Mouse (Mus musculus): ENCODE results near the gene Rabggtb. TPM values are rescaled to one million over a fixed set of nuclear protein-coding genes. Genes with fewer than 3 reads are reported as not detected.

Gene Rabggtb
- polyA plus RNA-seq, 1 experiment = 50.9 TPM

DNA sequence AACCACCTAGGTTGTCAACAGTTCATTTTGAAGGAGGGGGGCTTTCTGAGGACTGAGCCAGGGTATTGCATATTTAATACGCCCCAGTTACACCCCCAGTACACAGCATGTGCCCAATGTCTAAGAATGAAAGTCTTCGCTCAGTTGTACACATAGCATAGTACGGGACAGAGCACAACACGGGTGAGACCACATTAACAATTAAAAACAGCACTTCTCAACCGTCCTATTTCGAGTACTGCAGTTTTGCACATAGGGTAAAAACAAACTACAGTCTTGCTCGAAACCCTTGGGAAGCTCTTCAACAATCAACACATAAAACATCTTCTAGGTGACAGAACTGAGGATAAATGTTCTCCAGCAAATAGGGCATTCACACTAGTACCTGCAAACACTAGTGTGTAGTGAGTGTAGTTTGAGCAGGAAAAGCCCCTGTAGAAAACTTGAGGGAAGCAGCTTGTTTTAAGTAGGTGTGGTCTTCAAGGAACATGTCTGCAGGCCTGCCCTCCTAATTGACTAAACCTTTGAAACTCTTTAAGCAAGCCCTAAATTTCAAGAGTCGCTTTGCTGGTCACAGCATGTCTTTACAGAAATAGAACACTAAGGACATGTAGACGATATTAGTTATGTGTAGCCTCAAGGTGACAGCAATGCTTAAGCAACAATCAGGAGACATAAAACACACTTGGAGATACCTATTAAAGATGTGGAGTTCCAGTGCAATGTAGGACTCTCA, 6.5 kb downstream of the Rabggtb start, which contains the start of gene Msh4:
Gene Msh4, minus strand, starts transcription at position 3 of the 736 bp plus-strand sequence.
- peaks cover 19% of the 10 kb centered on the region for H3K4me1 ChIP-seq (ENCODE audit: control insufficient read depth, insufficient read depth, low read length)
- WGBS = 72% methylated on average over 9 of the region's 9 CpGs
- H3K27ac ChIP-seq (ENCODE audit: insufficient read depth, low read depth, low read length) = no peak within 1 kb of the TSS
- peaks cover 22% of the 10 kb centered on the region for H3K36me3 ChIP-seq (ENCODE audit: control insufficient read depth, insufficient read depth, low read length)
- TF ChIP-seq CTCF (conservative IDR thresholded peaks at IDR 0.05; ENCODE audit: insufficient read depth, insufficient read length, low read depth, low read length) = no peak
- TF ChIP-seq POLR2A (IDR thresholded peaks at IDR 0.05; ENCODE audit: low read depth, low read length) = no peak
- DNase-seq = no peak
- H3K27me3 ChIP-seq (replicated peaks; ENCODE audit: control insufficient read depth, insufficient read depth, low read length) = no peaks in the 10 kb centered on the region
- no peak within 1 kb of the TSS for H3K4me3 ChIP-seq (ENCODE audit: insufficient read depth, low read depth, low read length)

DNA sequence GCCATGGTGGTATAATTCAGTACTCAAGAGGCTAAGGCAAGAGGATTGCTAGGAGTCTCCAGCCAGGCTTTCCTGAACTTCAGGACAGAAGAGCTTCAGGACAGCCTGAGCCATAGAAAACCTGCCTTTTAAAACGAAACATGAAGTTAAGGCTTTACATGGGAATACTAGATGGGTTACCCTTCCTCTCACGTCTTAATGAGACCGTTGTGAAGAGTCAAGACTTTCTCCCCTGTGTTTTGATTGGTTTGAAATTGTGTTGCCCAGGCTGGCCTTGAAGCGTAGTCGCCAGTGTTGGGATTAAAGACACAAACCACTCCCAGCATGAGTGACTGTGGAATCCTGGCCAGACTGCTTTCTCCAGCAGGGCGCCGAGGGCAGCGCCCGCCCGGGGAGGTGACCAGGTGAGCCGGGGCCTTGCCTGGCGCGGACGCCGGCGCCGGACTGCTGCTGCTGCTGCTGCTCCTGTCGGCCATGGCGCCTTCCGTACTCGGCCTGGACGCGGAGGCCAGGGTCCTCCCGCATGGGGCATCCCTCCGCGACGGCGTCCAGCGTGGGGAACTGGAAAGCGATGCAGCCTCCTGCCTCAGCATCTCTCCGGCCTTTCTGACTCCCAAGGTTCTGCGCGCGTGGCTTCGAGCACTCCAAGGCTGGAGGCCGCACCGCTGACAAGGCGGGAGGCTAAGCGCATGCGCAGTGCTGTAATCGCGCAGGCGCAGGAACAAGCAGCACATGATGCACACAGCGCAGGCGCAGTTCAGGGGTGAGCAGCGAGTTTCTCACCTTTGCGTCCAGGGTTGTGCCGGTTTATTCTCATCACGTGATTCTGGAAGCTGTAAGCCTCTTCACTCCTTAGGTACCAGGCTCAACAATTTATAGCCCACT, 7.3 kb downstream of the Rabggtb start:
- WGBS = 85% methylated on average over 49 of the region's 49 CpGs
- H3K27ac ChIP-seq (ENCODE audit: insufficient read depth, low read depth, low read length) = no peak overlapping the region
- H3K36me3 ChIP-seq (ENCODE audit: control insufficient read depth, insufficient read depth, low read length) = peaks cover 21% of the 10 kb centered on the region
- peaks cover 12% of the 10 kb centered on the region for H3K4me1 ChIP-seq (ENCODE audit: control insufficient read depth, insufficient read depth, low read length)
- no peak overlapping the region for H3K4me3 ChIP-seq (ENCODE audit: insufficient read depth, low read depth, low read length)
- TF ChIP-seq POLR2A (IDR thresholded peaks at IDR 0.05; ENCODE audit: low read depth, low read length) = no peak
- TF ChIP-seq CTCF (conservative IDR thresholded peaks at IDR 0.05; ENCODE audit: insufficient read depth, insufficient read length, low read depth, low read length) = no peak
- no peak for DNase-seq
- H3K27me3 ChIP-seq (replicated peaks; ENCODE audit: control insufficient read depth, insufficient read depth, low read length) = no peaks in the 10 kb centered on the region

DNA sequence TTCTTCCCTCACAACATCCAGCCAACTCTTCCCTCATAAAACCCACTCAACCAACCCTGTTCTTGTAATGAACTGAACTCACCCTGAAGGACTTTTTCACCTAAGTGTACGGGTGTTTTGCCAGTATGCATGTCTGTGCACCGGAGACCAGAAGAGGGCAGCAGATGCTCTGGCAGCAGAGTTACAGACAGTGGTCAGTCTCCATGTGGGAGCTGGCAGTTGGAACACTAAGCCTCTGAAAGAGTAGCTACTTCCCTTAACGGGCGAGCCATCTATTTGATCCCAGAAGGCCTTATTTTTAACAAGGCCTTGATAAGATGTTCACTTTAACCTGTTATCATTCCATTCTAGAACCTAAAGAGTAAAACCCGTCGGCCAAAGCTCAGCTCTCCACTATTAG, 8.2 kb downstream of the Rabggtb start:
- H3K4me1 ChIP-seq (ENCODE audit: control insufficient read depth, insufficient read depth, low read length) = peaks cover 6% of the 10 kb centered on the region; the same call in 1 of the 2 replicates
- H3K4me3 ChIP-seq (ENCODE audit: insufficient read depth, low read depth, low read length) = no peak overlapping the region
- H3K27me3 ChIP-seq (replicated peaks; ENCODE audit: control insufficient read depth, insufficient read depth, low read length) = no peaks in the 10 kb centered on the region
- peaks cover 17% of the 10 kb centered on the region for H3K36me3 ChIP-seq (ENCODE audit: control insufficient read depth, insufficient read depth, low read length)
- TF ChIP-seq POLR2A (IDR thresholded peaks at IDR 0.05; ENCODE audit: low read depth, low read length) (no peak), CTCF (conservative IDR thresholded peaks at IDR 0.05; ENCODE audit: insufficient read depth, insufficient read length, low read depth, low read length) (peak; percentile 89)
- H3K27ac ChIP-seq (ENCODE audit: insufficient read depth, low read depth, low read length) = no peak overlapping the region
- 47% methylated on average over 6 of the region's 6 CpGs for WGBS
- peak; percentile 75 for DNase-seq

DNA sequence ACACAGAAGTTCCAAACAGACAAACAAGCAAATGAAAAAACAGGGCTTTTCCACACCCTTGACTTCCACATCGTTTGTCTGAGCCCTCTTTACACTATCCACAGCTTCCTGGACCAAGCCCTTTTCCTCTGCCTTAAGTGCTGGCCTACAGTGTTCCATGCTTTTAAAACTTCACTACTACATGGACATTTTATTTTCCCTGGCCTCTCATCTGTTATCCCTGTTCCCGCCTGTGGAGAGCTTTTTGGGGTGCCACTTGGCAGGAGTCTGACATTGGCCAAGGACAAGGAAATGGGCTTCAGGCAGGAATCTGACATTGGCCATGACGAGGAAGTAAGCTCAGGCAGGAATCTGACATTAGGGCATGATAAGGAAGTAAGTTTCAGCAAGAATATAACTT, 10.2 kb downstream of the Rabggtb start:
- DNase-seq = no peak
- Histone ChIP-seq H3K4me3 (ENCODE audit: insufficient read depth, low read depth, low read length) (no peak overlapping the region), H3K4me1 (ENCODE audit: control insufficient read depth, insufficient read depth, low read length) (no peaks in the 10 kb centered on the region), H3K27ac (ENCODE audit: insufficient read depth, low read depth, low read length) (no peak overlapping the region), H3K27me3 (replicated peaks; ENCODE audit: control insufficient read depth, insufficient read depth, low read length) (no peaks in the 10 kb centered on the region), H3K36me3 (ENCODE audit: control insufficient read depth, insufficient read depth, low read length) (peaks cover 7% of the 10 kb centered on the region)
- no peak for TF ChIP-seq POLR2A (IDR thresholded peaks at IDR 0.05; ENCODE audit: low read depth, low read length)
- no peak for TF ChIP-seq CTCF (conservative IDR thresholded peaks at IDR 0.05; ENCODE audit: insufficient read depth, insufficient read length, low read depth, low read length)
- WGBS = 46% methylated on average over 3 of the region's 3 CpGs

DNA sequence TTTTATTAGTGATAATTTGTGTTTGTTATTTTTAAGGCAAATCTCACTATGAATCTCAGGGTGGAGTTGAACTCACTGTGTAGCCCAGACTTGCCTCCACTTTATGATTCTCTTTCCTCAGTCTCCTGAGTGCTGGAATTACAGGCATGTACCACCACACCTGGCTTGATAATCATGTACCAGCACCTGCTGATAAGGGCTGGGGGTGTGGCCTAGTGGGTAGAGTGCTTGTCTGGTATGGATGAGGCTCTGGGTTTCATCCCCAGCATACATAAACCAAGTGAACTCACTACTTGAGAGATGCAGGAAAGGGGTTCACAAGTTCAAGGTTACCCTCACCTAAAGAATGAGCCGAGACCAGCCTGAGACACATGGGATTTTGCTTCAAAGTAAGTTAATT, 10.9 kb downstream of the Rabggtb start:
- TF ChIP-seq POLR2A (IDR thresholded peaks at IDR 0.05; ENCODE audit: low read depth, low read length) = no peak
- no peak for TF ChIP-seq CTCF (conservative IDR thresholded peaks at IDR 0.05; ENCODE audit: insufficient read depth, insufficient read length, low read depth, low read length)

DNA sequence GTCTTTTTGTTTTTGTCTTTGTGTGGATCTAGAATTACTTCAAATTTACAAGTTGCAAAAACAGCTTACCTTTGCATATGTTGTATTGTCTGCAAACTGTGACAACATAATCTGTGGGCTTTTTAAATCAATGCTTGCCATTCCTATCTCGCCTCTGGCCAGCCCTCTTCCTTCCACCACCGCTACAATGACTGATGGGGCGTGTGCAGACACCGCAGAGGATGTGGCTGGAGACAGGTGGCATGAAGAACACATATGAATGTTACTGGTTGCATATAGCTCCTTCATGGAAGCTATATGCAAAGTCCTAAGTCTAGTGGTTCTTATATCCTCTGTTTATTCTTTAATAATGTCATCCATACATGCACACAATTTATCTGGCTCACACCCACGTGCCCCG, 15.6 kb downstream of the Rabggtb start:
- 64% methylated on average over 6 of the region's 6 CpGs for WGBS
- Histone ChIP-seq H3K36me3 (ENCODE audit: control insufficient read depth, insufficient read depth, low read length) (no peaks in the 10 kb centered on the region), H3K27ac (ENCODE audit: insufficient read depth, low read depth, low read length) (no peak overlapping the region), H3K4me1 (ENCODE audit: control insufficient read depth, insufficient read depth, low read length) (no peaks in the 10 kb centered on the region), H3K4me3 (ENCODE audit: insufficient read depth, low read depth, low read length) (no peak overlapping the region), H3K27me3 (replicated peaks; ENCODE audit: control insufficient read depth, insufficient read depth, low read length) (no peaks in the 10 kb centered on the region)
- no peak for DNase-seq
- TF ChIP-seq CTCF (conservative IDR thresholded peaks at IDR 0.05; ENCODE audit: insufficient read depth, insufficient read length, low read depth, low read length) (no peak), POLR2A (IDR thresholded peaks at IDR 0.05; ENCODE audit: low read depth, low read length) (no peak)

More for the DNA sequence above, 10.9 kb downstream of the Rabggtb start:
- 79% methylated on average over 1 of the region's 1 CpGs for WGBS
- Histone ChIP-seq H3K27ac (ENCODE audit: insufficient read depth, low read depth, low read length) (no peak overlapping the region), H3K4me1 (ENCODE audit: control insufficient read depth, insufficient read depth, low read length) (no peaks in the 10 kb centered on the region), H3K4me3 (ENCODE audit: insufficient read depth, low read depth, low read length) (no peak overlapping the region), H3K27me3 (replicated peaks; ENCODE audit: control insufficient read depth, insufficient read depth, low read length) (no peaks in the 10 kb centered on the region), H3K36me3 (ENCODE audit: control insufficient read depth, insufficient read depth, low read length) (peaks cover 4% of the 10 kb centered on the region)
- DNase-seq = no peak

DNA sequence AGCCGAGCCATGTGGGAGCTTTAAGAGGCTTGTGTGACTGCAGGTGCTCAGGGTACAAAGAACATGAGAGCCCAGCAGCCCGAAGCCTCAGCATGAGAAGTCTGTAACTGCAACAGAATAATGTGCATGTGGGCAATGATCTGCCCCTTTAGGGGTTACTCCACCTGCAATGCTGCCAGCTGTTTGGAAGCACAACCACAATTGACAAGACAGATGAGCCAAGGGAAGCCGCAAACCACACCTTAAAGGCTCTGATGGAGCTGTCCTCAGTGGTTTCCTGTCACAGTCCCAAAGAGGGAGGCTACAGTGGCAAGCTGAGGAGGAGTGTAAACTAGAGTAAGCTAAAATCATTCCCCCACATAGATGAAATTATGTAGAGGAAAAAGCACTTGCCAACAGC, 17.4 kb downstream of the Rabggtb start:
- Histone ChIP-seq H3K4me3 (ENCODE audit: insufficient read depth, low read depth, low read length) (no peak overlapping the region), H3K36me3 (ENCODE audit: control insufficient read depth, insufficient read depth, low read length) (no peaks in the 10 kb centered on the region), H3K27me3 (replicated peaks; ENCODE audit: control insufficient read depth, insufficient read depth, low read length) (no peaks in the 10 kb centered on the region), H3K4me1 (ENCODE audit: control insufficient read depth, insufficient read depth, low read length) (no peaks in the 10 kb centered on the region), H3K27ac (ENCODE audit: insufficient read depth, low read depth, low read length) (no peak overlapping the region)
- DNase-seq = no peak
- TF ChIP-seq POLR2A (IDR thresholded peaks at IDR 0.05; ENCODE audit: low read depth, low read length) = no peak
- TF ChIP-seq CTCF (conservative IDR thresholded peaks at IDR 0.05; ENCODE audit: insufficient read depth, insufficient read length, low read depth, low read length) = no peak
- 72% methylated on average over 3 of the region's 3 CpGs for WGBS
